Mouse (Mus musculus): ENCODE data around the gene Sh3kbp1. TPM values are rescaled to one million over a fixed set of nuclear protein-coding genes. Genes with fewer than 3 reads are reported as not detected.

The Sh3kbp1 gene
- total RNA-seq, 2 experiments from 2014 or later: 55.9 to 59.4 TPM

DNA sequence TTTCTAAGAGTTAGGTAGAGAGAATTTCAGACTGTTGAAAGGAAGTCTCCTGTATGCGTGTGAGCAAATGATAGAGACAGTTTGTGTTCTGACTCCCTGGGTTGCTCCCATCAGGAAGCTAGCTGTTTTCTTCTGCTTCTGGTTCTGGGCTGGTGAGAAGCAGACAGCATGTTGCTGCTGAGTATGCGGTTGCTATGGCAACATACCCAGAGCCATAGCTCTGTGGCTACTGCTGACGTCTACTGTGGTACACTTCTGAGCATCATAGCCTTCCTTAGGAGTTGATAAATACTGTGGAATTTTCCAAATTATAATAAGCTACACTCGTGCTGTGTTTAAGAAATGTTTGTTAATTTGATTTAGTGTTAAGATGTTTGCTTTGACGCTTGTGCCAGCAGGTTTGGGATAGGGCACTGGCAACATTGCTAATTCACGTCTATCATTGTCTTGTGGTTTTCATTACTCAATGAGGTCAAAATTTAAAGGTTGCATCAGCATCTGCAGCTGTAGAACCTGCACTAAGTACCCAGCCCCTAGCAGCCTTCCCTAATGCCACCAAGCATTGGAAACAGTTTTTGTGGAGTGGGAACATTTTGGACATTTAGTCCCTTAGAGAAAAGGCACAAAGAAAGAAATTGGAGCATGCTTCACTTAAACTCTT, 202.2 kb downstream of the Sh3kbp1 start:
- peak; percentile 23 to 44 for DNase-seq (ENCODE audit: low spot score in 2 of 2)

- no peak for DNase-seq (ENCODE audit: low spot score in 2 of 2)
Measured at GRCm38 (mm10) chrX:159831176-159831575, 204.1 kb downstream of the Sh3kbp1 start.

DNA sequence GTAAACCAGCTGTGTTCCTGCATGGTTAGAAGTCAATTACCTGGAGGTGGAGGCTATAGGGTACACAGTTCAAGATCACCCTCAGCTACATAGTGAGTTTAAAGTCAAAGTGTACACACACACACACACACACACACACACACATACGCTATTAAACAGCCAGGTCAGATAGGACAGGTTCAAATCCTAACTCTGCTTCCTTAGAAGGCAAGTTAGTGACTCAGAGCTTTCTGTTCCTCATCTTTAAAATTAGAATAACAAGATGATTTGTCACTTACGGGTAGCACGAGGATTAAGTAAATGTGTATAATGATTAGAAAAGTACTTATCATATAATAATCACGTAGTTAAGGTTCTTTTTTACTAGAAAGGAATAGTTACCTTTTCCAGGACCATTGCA, 208.2 kb downstream of the Sh3kbp1 start:
- no peak for DNase-seq (ENCODE audit: low spot score in 2 of 2)

GRCm38 (mm10) chrX:159837379-159837778, 210.3 kb downstream of the Sh3kbp1 start:
- peak; percentile 11 to 22 for DNase-seq (ENCODE audit: low spot score in 2 of 2)

- no peak for DNase-seq (ENCODE audit: low spot score in 2 of 2)
Measured at GRCm38 (mm10) chrX:159839786-159840185, 212.7 kb downstream of the Sh3kbp1 start.

- DNase-seq (ENCODE audit: low spot score in 2 of 2): no peak
Measured at GRCm38 (mm10) chrX:159840225-159840624, 213.2 kb downstream of the Sh3kbp1 start.

DNA sequence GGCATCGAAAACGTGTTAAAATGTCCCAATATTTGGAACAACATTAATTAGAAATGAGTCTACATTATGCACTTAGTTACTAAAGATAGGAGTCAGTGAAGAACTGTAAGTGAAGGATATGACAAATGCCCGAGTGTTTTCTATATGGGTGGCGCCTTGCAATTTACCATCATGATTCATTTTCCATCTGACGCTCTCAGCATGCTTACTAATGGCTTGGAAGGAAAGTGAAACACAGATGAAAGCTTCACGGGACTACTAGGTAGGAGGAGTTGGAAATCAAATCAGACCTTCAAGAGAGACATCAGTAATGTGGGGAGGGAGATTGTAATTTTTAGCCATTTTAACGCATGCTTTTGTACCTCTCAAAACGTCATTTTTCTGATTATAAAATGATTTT, 223.7 kb downstream of the Sh3kbp1 start:
- no peak for DNase-seq (ENCODE audit: low spot score in 2 of 2)

DNA sequence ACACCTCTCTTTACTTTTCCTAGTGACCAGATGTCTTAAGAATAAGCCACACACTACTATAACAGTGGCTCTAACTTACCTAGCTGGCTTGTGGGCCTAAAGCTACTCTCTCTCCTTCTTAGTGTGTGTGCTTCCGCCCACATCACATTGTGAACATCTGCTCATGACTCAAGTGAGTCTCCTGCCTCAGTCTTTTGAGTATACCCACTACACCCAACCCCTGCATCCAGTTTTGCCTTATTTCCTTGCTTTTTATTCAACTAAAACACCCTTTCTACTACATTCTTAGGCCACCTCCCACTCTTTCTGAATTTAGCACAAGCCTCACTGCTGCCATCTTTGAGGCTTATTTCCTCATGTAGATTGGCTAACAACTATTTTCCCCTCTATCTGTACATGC, 229.8 kb downstream of the Sh3kbp1 start:
- peak; percentile 19 to 20 for DNase-seq (ENCODE audit: low spot score in 2 of 2)

- DNase-seq (ENCODE audit: low spot score in 2 of 2): no peak
Measured at GRCm38 (mm10) chrX:159858126-159858525, 231.1 kb downstream of the Sh3kbp1 start.

- no peak for DNase-seq (ENCODE audit: low spot score in 2 of 2)
Measured at GRCm38 (mm10) chrX:159860841-159861530, 233.9 kb downstream of the Sh3kbp1 start.

DNA sequence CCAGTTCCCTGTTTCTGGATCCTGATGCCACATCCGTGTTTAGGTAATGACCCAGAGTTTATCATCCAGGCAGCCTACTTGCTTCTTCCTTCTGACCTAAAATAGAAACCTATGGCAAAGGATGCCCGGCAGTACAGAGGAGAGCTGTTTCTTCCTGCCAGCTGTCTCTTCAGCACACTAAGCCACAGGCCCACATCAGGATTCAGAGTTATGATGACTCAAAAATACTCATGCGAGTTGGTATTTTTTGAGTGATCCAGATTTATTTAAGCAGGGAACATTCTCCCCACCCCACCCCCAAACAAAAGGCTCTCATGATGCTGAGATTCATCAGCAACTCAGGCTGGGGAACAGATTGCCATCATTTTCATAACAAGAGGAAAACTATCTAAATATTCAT, 240.6 kb downstream of the Sh3kbp1 start:
- DNase-seq (ENCODE audit: low spot score in 2 of 2): peak in 1 of 2 experiments; percentile 5

- DNase-seq (ENCODE audit: low spot score in 2 of 2): no peak
Measured at GRCm38 (mm10) chrX:159872521-159872920, 245.4 kb downstream of the Sh3kbp1 start.

DNA sequence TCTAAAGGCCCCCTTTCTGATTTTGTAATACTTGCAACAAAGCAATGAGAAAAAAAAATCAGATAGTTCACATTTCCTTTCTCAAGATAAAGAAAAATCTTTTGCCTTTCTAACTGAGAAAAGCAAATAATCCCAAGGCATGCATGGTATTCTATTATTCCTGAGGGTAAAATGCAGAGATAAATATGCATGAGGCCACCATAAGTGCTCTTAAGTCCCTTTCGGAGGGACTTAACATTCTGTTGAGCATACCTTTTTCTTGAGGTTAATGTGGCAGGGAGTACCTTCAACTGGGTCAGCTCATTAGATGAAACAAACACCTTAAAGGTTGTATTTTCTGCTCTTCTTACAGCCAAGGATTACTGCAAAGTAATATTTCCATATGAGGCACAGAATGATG, 250.7 kb downstream of the Sh3kbp1 start:
- DNase-seq (ENCODE audit: low spot score in 2 of 2): no peak

DNA sequence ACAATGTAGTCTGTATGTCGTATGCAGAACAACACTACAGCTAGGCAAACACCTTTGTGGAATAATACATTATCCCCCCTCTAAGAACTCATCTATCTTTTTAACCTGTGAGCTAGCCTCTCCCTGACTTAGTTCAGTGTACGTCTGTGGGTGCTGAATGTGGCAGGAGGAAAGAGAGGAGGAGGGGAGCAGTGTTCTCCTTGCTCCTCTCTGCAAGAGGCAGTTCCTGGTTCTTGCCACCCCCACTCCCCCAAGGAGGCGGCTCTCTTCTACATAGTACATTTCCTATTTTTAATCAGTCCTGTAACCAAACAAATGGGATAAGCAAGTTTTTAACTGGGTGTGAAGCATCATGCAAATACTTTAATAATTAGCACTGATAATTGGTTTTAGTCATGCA, 252.4 kb downstream of the Sh3kbp1 start:
- DNase-seq (ENCODE audit: low spot score in 2 of 2): peak in 1 of 2 experiments; percentile 8

- no peak for DNase-seq (ENCODE audit: low spot score in 2 of 2)
Measured at GRCm38 (mm10) chrX:159881576-159881975, 254.5 kb downstream of the Sh3kbp1 start.

- DNase-seq (ENCODE audit: low spot score in 2 of 2): no peak
Measured at GRCm38 (mm10) chrX:159896536-159896935, 269.5 kb downstream of the Sh3kbp1 start.

DNA sequence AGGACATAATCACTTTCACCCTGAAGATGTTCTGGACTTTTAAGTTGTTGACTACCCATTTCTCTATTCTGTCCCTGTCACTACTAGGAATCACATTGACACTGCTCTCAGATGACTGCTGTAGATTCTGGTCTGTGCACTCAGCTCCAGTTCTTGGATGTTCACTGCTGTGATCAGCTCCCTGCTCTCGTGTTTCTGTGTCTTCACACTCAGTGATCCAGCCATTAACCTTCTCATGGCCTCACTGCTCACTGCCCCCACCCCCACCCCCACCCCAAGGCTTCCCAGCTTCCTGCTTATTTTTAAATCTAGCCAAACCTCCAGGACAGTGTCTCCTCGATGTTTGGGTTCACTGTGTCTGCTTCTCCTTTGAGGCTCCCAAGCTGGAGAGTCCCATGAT, 271.0 kb downstream of the Sh3kbp1 start:
- no peak for DNase-seq (ENCODE audit: low spot score in 2 of 2)

DNA sequence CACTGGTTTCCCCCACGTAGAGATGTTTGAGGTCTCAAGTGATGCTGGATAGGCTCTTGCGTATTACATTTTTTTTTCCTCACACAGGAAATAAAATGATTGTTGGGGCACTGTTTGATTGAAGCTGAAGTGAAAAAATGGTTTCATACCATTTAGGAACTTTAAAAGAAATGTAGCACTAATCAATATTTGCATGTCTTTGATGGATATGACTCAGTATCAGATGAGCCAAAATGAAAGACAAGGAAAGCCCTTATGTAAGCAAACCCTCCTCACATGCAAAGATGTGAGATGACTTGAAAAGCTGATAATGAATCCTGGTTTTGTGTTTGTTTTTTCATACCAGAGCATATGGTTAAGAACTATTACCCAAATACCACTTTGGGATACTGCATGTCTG, 272.0 kb downstream of the Sh3kbp1 start:
- DNase-seq (ENCODE audit: low spot score in 2 of 2): no peak

- DNase-seq (ENCODE audit: low spot score in 2 of 2): no peak
Measured at GRCm38 (mm10) chrX:159903421-159903820, 276.3 kb downstream of the Sh3kbp1 start.

- no peak for DNase-seq (ENCODE audit: low spot score in 2 of 2)
Measured at GRCm38 (mm10) chrX:159907703-159908102, 280.6 kb downstream of the Sh3kbp1 start.

DNA sequence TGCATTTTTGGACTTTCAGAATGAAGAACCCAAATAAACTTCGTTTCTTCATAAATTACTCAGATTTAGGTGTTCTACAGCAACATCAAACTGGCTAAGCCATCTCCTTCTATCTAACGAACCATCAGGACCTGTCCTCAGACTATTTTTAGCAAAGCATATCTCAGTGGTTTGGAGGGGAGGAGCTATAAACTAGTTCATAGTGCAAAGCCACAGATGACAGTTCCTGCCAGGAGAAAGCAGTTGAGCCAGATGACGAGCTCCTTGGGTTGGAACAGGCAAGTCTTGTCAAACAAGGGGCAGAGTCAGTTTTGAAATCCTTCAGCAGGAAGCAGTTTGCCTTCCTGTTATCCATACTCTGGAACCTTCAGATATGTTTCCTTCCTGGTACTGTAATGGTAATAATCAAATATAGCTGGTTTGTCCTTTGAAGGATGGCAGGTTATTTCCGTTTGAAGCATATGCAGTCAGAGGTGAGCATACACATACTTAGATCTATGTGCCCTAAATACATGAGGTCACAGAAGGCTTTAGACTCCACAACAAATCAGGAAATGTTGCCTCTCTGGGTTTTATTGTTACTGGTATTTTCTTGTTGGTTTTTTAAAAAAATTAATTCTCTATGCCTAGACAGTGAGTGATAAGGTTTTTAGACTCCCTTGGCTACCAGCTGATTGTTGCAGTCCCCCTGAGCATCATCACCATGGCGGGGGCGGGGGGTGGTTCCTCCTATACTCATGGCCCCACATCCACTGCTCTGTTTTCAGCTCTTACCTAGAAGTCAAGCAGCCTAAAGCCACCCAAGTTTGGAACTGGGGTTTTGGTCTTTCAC, 282.6 kb downstream of the Sh3kbp1 start:
- no peak for DNase-seq (ENCODE audit: low spot score in 2 of 2)

DNA sequence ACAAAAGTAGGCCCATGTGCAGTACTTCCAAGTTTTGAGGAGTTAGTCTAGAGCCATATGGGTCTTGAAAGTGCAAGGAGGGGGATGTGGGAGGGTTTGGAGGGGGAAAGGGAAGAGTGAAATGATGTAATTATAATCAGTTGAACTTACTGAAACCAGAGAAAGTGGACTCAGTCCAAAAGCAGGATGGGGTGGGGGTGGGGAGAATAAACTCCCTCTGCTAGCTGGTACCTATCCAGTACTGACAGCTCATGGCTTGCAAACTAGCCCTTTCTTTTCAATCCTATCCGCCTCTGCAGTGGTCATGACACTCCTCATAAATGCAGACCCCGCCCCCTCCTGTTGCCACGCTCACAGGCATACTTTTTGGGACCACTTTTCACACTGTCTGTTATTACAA, 283.5 kb downstream of the Sh3kbp1 start:
- no peak for DNase-seq (ENCODE audit: low spot score in 2 of 2)
